ENCODE assay signal across 8 mouse cellular contexts in the genomic region with DNA sequence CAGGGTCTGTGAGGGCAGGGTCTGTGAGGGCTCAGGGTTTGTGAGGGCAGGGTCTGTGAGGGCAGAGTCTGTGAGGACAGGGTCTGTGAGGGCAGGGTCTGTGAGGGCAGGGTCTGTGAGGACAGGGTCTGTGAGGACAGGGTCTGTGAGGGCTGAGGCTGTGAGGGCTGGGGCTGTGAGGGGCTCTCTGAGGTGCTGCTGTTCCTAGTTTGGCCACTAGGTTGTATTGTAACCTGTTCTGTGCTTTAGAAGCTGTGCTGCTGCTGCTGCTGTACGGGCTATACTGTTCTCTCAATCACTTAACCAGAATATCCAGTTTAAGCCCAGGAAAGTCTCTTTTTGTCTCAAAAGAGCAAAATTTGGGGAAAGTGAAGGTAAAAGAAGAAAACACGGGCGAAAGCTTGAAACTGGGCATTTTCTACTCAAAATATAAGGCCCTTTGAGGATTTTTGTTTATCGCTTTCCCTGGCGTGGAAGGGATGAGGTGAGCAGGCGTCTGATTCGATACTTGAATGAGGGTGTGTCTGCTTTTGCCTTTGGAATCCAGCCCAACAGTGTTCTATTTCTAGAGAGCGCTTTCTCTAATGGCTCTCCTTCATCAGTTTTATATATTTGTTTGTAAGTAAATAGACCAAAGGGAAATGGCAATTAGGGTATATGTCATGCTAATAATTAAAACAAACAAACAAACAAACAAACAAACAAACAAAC.
DNase-seq lines count a peak whose midpoint lies in the region; ATAC-seq and TF ChIP-seq lines count a peak whose summit lies in the region.

No protein-coding gene starts in this region.

- ATAC-seq in lung, embryonic 15.5 days (ENCODE audit: borderline replicate concordance, extremely low read depth, low FRiP score, low TSS enrichment) = no peak

- no peak for TF ChIP-seq POLR2A in small intestine, adult 2 months (IDR thresholded peaks at IDR 0.05; ENCODE audit: low read depth, low read length)

- H3K4me1 ChIP-seq in lung, embryonic 15.5 days = no peaks in the 10 kb centered on the region
- no peaks in the 10 kb centered on the region for H3K4me1 ChIP-seq in small intestine, adult 2 months (ENCODE audit: control insufficient read depth, insufficient read depth, insufficient read length, low read length)

- 0 out of 2 replicates have a peak overlapping the region, but pooled peaks have one; percentile 15 for H3K4me3 ChIP-seq in lung, embryonic 15.5 days
- H3K4me3 ChIP-seq in small intestine, adult 2 months (ENCODE audit: low read depth, low read length) = no peak overlapping the region

- intact Hi-C loops in heart, postnatal 36 days (cut with DNase I) = no loop called here

- DNase-seq in right cerebral cortex, postnatal 4 days = peak; percentile 37
- no peak for DNase-seq in right cerebral cortex, postnatal 25 days
- peak; percentile 89 for DNase-seq in embryo, embryonic 10 days (ENCODE audit: low spot score)
- DNase-seq in heart, postnatal 36 days = peak; percentile 5 to 6
- DNase-seq in adrenal gland, adult 18-20 months (ENCODE audit: low spot score in 2 of 2) = no peak
- no peak for DNase-seq in spleen, adult 12 weeks (ENCODE audit: low spot score)

- H3K27me3 ChIP-seq in lung, embryonic 15.5 days = no peaks in the 10 kb centered on the region
- H3K27me3 ChIP-seq in small intestine, adult 2 months (ENCODE audit: control insufficient read depth, insufficient read depth, low read length) = no peaks in the 10 kb centered on the region

- H3K36me3 ChIP-seq in lung, embryonic 15.5 days = no peaks in the 10 kb centered on the region
- no peaks in the 10 kb centered on the region for H3K36me3 ChIP-seq in small intestine, adult 2 months (ENCODE audit: control insufficient read depth, insufficient read depth, low read length)

- WGBS in lung, embryonic 15.5 days = 35% methylated on average over 8 of the region's 8 CpGs
- WGBS in small intestine, adult 2 months = 21% methylated on average over 8 of the region's 8 CpGs

- peak overlapping the region; percentile 36; the same call in 1 of the 2 replicates for H3K4me2 ChIP-seq in lung, embryonic 15.5 days

- peak; percentile 34; the same call in 1 of the 2 replicates for TF ChIP-seq CTCF in small intestine, adult 2 months (IDR thresholded peaks at IDR 0.05; ENCODE audit: extremely low read depth, insufficient read length, insufficient replicate concordance, low read depth, low read length)

- no peak overlapping the region for H3K27ac ChIP-seq in lung, embryonic 15.5 days
- H3K27ac ChIP-seq in small intestine, adult 2 months (ENCODE audit: insufficient read depth, low read depth, low read length) = no peak overlapping the region

- H3K9ac ChIP-seq in lung, embryonic 15.5 days = no peak overlapping the region

- no peaks in the 10 kb centered on the region for H3K9me3 ChIP-seq in lung, embryonic 15.5 days

Comparison
In these comparisons a context has a peak if more than half of its experiments do, and no peak if none do; other contexts are left out.
1. DNase-seq: peak in right cerebral cortex, postnatal 4 days (single experiment), embryo, embryonic 10 days (single experiment) and heart, postnatal 36 days (2 of 2); none in right cerebral cortex, postnatal 25 days (single experiment), adrenal gland, adult 18-20 months (0 of 2) and spleen, adult 12 weeks (single experiment).